Mouse (Mus musculus): ENCODE measurements at regions not wholly inside any gene's neighbourhood (a gene's known extent, or its start where the extent isn't known, plus 50 kb on each side); places are given as distances from the start of the nearest gene placed in this dataset.
"Not testable (repeated sequence)": the region's sequence is repeated elsewhere in the genome, so short reads cannot be mapped to it uniquely, and the experiment has no call there.

GRCm38 (mm10) chr17:13547657-13548360 lies 193.4 kb downstream of the Tcp10c start:
- peaks cover 89% of the 10 kb centered on the region for H3K9me3 ChIP-seq
- no peak overlapping the region for H3K4me3 ChIP-seq
- no peaks in the 10 kb centered on the region for H3K36me3 ChIP-seq (replicated peaks)
- DNase-seq (ENCODE audit: extremely low spot score, low spot score) = no peak
- 68% methylated on average over 12 of the region's 12 CpGs for WGBS
- H3K27ac ChIP-seq = no peak overlapping the region
- no peaks in the 10 kb centered on the region for H3K4me1 ChIP-seq
- H3K27me3 ChIP-seq (ENCODE audit: poor library complexity, severe bottlenecking) = no peaks in the 10 kb centered on the region

DNA sequence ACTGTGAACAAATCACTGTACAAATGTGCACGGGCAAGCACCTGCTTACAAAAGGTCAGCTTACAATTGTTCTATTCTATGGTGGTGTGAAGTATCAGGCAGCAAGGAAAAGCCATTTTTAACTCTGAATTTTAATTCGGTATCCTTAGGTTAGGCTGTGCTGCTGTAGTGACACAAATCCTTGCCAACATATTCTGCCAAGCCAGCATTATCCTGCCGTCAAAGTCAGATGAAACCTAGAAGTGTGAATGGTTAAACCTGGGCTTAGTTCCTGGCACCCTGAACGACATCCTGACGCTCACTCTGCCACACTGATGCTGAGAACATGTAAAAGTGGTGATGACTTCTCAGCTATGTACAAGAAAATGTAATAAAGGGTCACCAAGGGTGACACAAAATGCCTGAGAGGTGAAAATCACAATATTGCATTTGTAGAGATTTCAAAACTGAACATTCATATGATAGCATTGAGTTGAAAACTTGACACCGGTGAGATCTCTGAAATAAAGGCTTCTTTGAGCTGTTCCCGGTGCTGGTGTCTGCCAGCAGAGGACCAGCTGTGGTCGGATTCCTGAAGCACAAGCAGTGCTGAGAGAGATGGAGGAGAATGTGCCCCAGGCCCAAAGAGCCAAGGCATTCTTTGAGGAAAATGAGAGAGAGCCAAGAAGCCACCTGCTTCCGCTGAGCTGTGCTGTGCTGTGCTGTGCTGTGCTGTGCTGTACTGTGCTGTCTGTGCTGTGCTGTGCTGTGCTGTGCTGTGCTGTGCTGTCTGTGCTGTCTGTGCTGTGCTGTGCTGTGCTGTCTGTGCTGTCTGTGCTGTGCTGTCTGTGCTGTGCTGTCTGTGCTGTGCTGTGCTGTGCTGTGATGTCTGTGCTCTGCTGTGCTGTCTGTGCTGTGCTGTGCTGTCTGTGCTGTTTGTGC lies 195.9 kb downstream of the Tcp10c start:
- Histone ChIP-seq H3K27me3 (ENCODE audit: poor library complexity, severe bottlenecking) (no peaks in the 10 kb centered on the region), H3K9me3 (peaks cover 69% of the 10 kb centered on the region), H3K27ac (no peak overlapping the region), H3K36me3 (replicated peaks) (no peaks in the 10 kb centered on the region), H3K4me1 (peaks cover under 1% of the 10 kb centered on the region), H3K4me3 (no peak overlapping the region)
- WGBS = 73% methylated on average over 9 of the region's 9 CpGs
- no peak for DNase-seq (ENCODE audit: extremely low spot score, low spot score)

DNA sequence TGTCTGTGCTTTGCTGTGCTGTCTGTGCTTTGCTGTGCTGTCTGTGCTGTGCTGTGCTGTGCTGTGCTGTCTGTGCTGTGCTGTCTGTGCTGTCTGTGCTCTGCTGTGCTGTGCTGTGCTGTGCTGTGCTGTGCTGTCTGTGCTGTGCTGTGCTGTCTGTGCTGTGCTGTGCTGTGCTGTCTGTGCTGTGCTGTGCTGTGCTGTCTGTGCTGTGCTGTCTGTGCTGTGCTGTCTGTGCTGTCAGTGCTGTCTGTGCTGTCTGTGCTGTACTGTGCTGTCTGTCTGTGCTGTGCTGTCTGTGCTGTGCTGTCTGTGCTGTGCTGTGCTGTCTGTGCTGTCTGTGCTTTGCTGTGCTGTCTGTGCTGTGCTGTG lies 196.5 kb downstream of the Tcp10c start:
- H3K4me1 ChIP-seq; H3K27me3 ChIP-seq (ENCODE audit: poor library complexity, severe bottlenecking); DNase-seq (ENCODE audit: extremely low spot score, low spot score); H3K27ac ChIP-seq; H3K4me3 ChIP-seq; H3K36me3 ChIP-seq (replicated peaks): not testable (repeated sequence)
- peaks cover 63% of the 10 kb centered on the region for H3K9me3 ChIP-seq

DNA sequence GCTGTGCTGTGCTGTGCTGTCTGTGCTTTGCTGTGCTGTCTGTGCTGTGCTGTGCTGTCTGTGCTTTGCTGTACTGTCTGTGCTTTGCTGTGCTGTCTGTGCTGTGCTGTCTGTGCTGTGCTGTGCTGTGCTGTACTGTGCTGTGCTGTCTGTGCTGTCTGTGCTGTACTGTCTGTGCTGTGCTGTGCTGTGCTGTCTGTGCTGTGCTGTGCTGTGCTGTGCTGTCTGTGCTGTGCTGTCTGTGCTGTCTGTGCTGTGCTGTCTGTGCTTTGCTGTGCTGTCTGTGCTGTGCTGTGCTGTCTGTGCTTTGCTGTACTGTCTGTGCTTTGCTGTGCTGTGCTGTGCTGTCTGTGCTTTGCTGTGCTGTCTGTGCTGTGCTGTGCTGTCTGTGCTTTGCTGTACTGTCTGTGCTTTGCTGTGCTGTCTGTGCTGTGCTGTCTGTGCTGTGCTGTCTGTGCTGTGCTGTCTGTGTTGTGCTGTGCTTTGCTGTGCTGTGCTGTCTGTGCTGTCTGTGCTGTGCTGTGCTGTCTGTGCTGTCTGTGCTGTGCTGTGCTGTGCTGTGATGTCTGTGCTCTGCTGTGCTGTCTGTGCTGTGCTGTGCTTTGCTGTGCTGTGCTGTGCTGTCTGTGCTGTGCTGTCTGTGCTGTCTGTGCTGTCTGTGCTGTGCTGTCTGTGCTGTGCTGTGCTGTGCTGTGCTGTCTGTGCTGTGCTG lies 197.5 kb downstream of the Tcp10c start:
- not testable (repeated sequence) for H3K4me3 ChIP-seq; H3K27ac ChIP-seq; H3K36me3 ChIP-seq (replicated peaks); H3K27me3 ChIP-seq (ENCODE audit: poor library complexity, severe bottlenecking); H3K4me1 ChIP-seq
- peak; percentile 63 for DNase-seq (ENCODE audit: extremely low spot score, low spot score)
- H3K9me3 ChIP-seq = peaks cover 55% of the 10 kb centered on the region

DNA sequence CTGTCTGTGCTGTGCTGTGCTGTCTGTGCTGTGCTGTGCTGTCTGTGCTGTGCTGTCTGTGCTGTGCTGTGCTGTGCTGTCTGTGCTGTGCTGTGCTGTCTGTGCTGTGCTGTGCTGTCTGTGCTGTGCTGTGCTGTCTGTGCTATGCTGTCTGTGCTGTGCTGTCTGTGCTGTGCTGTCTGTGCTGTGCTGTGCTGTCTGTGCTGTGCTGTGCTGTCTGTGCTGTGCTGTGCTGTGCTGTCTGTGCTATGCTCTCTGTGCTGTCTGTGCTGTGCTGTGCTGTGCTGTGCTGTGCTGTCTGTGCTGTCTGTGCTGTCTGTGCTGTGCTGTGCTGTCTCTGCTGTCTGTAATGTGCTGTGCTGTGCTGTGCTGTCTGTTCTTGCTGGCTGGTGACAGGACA lies 198.5 kb downstream of the Tcp10c start:
- H3K27me3 ChIP-seq (ENCODE audit: poor library complexity, severe bottlenecking); H3K27ac ChIP-seq; H3K4me1 ChIP-seq; H3K36me3 ChIP-seq (replicated peaks); H3K4me3 ChIP-seq: not testable (repeated sequence)
- peak; percentile 52 for DNase-seq (ENCODE audit: extremely low spot score, low spot score)
- H3K9me3 ChIP-seq = peaks cover 46% of the 10 kb centered on the region

DNA sequence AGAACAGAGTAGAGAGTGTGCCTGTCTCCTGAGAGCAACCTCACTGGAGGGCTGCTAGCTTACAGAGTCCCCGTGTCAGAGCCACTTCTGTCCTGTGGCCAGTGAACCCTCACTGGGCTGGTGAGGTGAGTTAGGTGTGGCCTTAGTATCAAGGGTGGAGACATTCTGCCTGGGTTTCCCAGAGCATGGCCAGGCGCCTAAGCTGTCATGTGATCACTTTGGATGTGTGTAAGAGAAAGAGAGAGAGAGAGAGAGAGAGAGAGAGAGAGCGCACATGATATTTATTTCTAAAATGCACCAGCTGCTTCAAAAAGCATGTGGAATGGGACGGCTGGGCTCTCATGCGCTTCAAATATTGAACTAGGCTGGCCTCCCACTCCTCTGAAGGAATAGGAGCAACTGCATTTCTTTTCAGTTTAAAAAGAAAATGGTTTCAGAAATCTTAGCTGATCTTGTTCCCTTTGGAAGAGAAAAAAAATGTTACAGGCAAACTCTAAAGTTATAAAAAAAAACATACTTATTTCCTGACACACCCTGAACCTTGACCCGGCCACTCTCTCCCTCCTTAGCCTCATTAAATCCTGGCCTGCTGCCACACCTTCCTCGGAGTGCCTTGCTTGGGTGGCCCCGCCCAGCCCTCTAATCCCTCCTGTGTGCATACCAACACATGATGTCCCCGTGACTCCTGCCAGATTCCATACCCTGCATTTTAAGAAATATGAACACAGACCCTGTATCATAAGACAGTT lies 201.1 kb downstream of the Tcp10c start:
- H3K4me1 ChIP-seq; H3K27me3 ChIP-seq (ENCODE audit: poor library complexity, severe bottlenecking); DNase-seq (ENCODE audit: extremely low spot score, low spot score); H3K4me3 ChIP-seq; H3K27ac ChIP-seq; H3K36me3 ChIP-seq (replicated peaks): not testable (repeated sequence)
- H3K9me3 ChIP-seq = peaks cover 20% of the 10 kb centered on the region
- 41% methylated on average over 9 of the region's 9 CpGs for WGBS

DNA sequence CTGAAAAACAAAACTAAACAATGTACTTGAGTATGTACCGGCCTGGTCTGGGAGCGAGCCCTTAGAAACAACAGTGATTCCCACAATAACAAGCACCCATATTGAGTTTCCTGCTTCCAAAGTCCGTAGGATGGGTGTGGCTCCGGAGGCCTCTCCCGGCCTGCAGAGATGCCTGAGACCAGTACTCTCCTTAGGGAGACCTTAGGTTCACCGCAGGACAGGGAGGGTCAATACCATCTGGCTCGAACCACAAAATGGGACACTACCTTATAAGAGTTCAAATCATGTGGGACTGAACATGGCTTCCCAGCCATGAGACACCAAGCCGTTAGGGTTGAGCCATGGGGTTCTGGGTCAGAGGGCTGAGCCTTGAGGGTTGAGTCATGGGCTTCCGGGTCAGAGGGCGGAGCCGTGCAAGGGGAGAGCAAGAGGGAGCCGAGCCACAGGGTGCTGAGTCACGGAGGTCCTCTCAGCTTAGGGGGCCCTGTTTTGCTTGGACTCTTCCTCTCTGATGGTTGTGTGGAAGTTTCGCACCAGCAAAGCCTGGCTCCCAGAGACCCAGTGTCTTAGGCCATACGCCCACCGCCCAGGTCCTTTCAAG lies 201.8 kb downstream of the Tcp10c start:
- H3K4me1 ChIP-seq; H3K4me3 ChIP-seq; DNase-seq (ENCODE audit: extremely low spot score, low spot score); H3K27me3 ChIP-seq (ENCODE audit: poor library complexity, severe bottlenecking); H3K27ac ChIP-seq; H3K36me3 ChIP-seq (replicated peaks): not testable (repeated sequence)
- WGBS = 82% methylated on average over 16 of the region's 16 CpGs
- H3K9me3 ChIP-seq = peaks cover 14% of the 10 kb centered on the region

- Histone ChIP-seq H3K27ac (no peak overlapping the region), H3K36me3 (replicated peaks) (no peaks in the 10 kb centered on the region), H3K4me3 (no peak overlapping the region), H3K9me3 (no peaks in the 10 kb centered on the region), H3K27me3 (ENCODE audit: poor library complexity, severe bottlenecking) (no peaks in the 10 kb centered on the region), H3K4me1 (peaks cover 10% of the 10 kb centered on the region)
- DNase-seq (ENCODE audit: extremely low spot score, low spot score) = no peak
- 85% methylated on average over 3 of the region's 3 CpGs for WGBS
Measured at GRCm38 (mm10) chr17:13558863-13559262, 201.5 kb upstream of the Afdn start.

GRCm38 (mm10) chr17:13561342-13561741 lies 199.0 kb upstream of the Afdn start:
- H3K27ac ChIP-seq = no peak overlapping the region
- 0 out of 2 replicates have a peak, but pooled peaks cover under 1% of the 10 kb centered on the region for H3K4me1 ChIP-seq
- H3K9me3 ChIP-seq = no peaks in the 10 kb centered on the region
- no peak overlapping the region for H3K4me3 ChIP-seq
- 87% methylated on average over 8 of the region's 8 CpGs for WGBS
- no peak for DNase-seq (ENCODE audit: extremely low spot score, low spot score)
- H3K27me3 ChIP-seq (ENCODE audit: poor library complexity, severe bottlenecking) = no peaks in the 10 kb centered on the region
- no peaks in the 10 kb centered on the region for H3K36me3 ChIP-seq (replicated peaks)

DNA sequence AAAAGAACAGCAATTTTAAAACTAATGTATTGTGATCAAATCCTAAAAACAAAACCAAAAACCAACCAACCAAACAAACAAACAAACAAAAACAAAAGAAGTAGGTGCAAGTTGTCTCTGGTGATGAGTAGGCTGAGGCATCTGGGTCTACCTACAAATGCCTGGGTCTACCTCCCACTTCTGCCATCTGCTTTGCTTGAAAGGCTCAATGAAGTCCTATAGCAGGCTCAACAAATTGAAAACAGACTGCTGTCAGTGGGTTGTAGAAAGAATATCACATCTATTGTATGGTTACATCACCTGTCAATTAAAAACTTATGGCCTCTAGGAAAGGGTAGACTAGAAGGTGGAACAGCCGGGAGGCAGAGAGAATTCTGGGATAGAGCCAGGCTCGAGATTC lies 197.4 kb upstream of the Afdn start:
- Histone ChIP-seq H3K4me3 (no peak overlapping the region), H3K4me1 (no peaks in the 10 kb centered on the region), H3K27ac (no peak overlapping the region), H3K9me3 (no peaks in the 10 kb centered on the region), H3K27me3 (ENCODE audit: poor library complexity, severe bottlenecking) (no peaks in the 10 kb centered on the region), H3K36me3 (replicated peaks) (no peaks in the 10 kb centered on the region)
- 88% methylated on average over 2 of the region's 2 CpGs for WGBS
- DNase-seq (ENCODE audit: extremely low spot score, low spot score) = no peak

DNA sequence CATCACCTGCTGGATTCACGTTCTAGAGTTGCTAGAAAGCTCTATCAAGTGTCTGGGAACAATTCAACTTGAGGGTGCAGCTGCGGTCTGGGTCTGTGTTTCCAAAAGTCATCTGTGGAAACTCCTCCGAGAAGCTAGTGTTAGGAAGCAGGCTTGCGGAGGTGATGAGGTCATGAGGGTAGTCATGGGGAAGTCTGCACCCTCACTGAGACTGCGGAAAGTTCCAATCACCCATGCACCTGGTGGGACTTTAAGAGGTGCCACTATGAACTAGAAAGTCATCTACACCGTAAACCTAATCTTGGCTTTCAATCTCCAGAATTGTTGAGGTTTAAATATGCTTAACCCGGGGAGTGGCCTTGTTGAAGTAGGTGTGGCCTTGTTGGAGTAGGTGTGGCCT lies 195.5 kb upstream of the Afdn start:
- Histone ChIP-seq H3K4me1 (no peaks in the 10 kb centered on the region), H3K9me3 (no peaks in the 10 kb centered on the region), H3K4me3 (no peak overlapping the region), H3K36me3 (replicated peaks) (no peaks in the 10 kb centered on the region), H3K27ac (no peak overlapping the region), H3K27me3 (ENCODE audit: poor library complexity, severe bottlenecking) (no peaks in the 10 kb centered on the region)
- no peak for DNase-seq (ENCODE audit: extremely low spot score, low spot score)
- 93% methylated on average over 7 of the region's 7 CpGs for WGBS

GRCm38 (mm10) chr17:13566680-13567079 lies 193.7 kb upstream of the Afdn start:
- Histone ChIP-seq H3K27ac (no peak overlapping the region), H3K27me3 (ENCODE audit: poor library complexity, severe bottlenecking) (no peaks in the 10 kb centered on the region), H3K4me3 (no peak overlapping the region), H3K9me3 (no peaks in the 10 kb centered on the region), H3K36me3 (replicated peaks) (no peaks in the 10 kb centered on the region), H3K4me1 (no peaks in the 10 kb centered on the region)
- no peak for DNase-seq (ENCODE audit: extremely low spot score, low spot score)
- WGBS = 77% methylated on average over 7 of the region's 7 CpGs

Measured in forebrain, embryonic 10.5 days (tissue).